Mouse (Mus musculus) left cerebral cortex, adult 2 months (tissue): ENCODE data around the gene Gm4792. TPM values are rescaled to one million over a fixed set of nuclear protein-coding genes. Genes with fewer than 3 reads are reported as not detected.

ENCODE experiments used
- DNase-seq, 2 experiments: peaks; one replicate each; pipeline ENCODE4 v3.0.0; 2021 to 2022; ENCODE audit warnings: low spot score in 2 of 2, mixed read lengths in 1 of 2; ENCODE audit errors: extremely low spot score in 1 of 2
- H3K27ac ChIP-seq: fragments of 200-600 bp; 2 replicates; pipeline ENCODE4 v1.8.1; 2022
- H3K4me3 ChIP-seq: fragments of 200-600 bp; 2 replicates; pipeline ENCODE4 v1.8.1; 2022
- CTCF ChIP-seq: fragments of 200-600 bp; IDR thresholded peaks from 2 replicates; pipeline ENCODE4 v1.8.1; 2022; ENCODE audit warnings: antibody characterized with exemption, mild to moderate bottlenecking, moderate library complexity
- intact Hi-C: fragments of 180-260 bp; cut with DNase I; formaldehyde crosslinking; loops from one replicate; pipeline ENCODE4 v1.15.1; 2025
- long read RNA-seq, 2 experiments: library from polyadenylated mRNA; stranded (forward); transcript quantifications; one replicate each; pipeline ENCODE4 v2.0.0; 2021; ENCODE audit warnings: borderline mapping rate in 2 of 2
- total RNA-seq, 2 experiments: library from RNA; stranded (reverse); gene quantifications; 2 replicates each; pipeline ENCODE4 v1.2.3; 2021

Gene Gm4792
- not detected for total RNA-seq
- long read RNA-seq, experiment 1, result 0 reads
- long read RNA-seq, experiment 2, result 0 reads

DNA sequence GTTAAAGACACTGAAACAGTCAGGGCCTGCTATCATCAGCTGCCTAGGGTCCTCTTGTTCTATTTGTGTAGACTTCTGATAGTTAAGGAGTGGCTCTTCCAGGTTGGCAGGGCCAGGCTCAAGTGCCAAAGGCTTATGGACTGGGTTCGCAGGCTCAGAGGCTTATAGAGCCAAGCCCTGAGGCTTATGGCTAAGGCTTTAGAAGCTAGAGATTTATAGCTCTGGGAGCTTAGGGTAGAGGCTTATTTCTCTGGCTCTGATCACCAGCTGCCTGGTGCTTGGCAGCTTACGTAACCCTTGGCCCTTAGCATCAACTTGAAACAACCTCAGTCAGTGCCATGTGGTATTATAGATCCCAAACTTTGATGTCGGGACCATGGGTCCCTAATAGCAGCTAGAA, at the start of gene Gm4792:
Gm4792 (minus strand) TSS at position 233 of the 400 bp plus-strand sequence.
- Histone ChIP-seq H3K4me3 (no peak within 1 kb of the TSS), H3K27ac (no peak within 1 kb of the TSS)
- intact Hi-C loops, result no loop called here
- no peak for TF ChIP-seq CTCF
- DNase-seq, result no peak

DNA sequence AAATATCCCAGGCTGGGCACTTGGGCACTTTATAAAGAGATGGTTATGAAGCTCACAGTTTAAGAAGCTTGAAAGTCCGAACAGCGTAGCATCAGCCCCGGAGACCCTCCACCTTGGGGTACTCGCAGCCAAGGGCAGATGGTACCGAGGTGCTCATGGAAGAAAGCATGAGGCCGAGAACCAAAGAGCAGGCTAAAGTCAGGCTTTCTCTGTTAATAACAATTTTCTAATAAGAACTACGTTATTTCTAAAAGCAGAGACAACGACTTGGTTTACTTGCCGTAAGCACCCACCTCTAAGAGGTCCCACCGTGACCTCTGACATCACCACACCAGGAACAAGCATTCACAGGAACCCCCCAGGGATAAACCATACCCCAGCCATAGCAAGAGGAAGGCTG, 49.5 kb upstream of the Gm4792 start:
- Histone ChIP-seq H3K4me3 (no peak overlapping the region), H3K27ac (no peak overlapping the region)
- no peak for TF ChIP-seq CTCF
- no peak for DNase-seq
- intact Hi-C loops, result no loop called here

DNA sequence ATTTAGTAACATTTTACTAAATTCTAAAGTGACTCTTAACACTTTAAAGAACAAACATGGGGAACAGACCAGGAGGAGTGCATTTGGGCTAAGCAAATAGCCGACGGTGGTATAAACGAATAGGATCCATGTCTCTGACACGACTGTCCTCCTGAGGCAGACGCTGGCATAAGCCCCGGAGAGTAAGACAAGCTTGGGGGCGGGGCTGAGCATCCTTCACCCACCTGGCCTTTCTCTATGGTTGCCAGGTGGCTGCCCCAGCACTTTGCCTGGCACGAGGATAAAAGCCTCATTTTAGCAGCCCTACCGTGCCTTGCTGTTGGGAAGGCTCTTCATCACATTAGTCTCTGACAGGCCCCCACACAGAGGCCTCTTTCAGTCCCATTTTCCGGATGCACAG, 48.8 kb upstream of the Gm4792 start:
- no peak for DNase-seq
- no peak overlapping the region for H3K27ac ChIP-seq
- no peak overlapping the region for H3K4me3 ChIP-seq
- TF ChIP-seq CTCF, result no peak
- intact Hi-C loops, result no loop called here

DNA sequence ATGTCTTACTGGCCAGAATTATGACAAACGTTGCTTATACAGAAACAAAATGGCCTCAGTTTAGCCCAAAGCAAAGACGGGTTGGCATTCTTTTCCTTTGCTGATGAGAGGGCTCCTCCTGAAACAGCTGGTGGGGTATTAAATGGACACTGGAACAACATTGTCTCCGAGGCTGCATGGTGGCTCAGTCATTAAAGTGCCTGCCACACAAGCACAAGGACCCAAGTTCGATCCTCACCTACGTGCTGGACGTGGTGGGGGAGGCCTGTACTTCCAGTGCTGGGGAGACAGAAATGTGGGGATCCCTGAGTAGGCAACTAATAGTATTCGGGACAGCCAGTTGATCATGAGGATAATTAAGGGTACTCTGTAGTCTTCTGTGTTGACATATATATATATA, 48.1 kb upstream of the Gm4792 start:
- TF ChIP-seq CTCF, result no peak
- H3K27ac ChIP-seq, result no peak overlapping the region
- no peak overlapping the region for H3K4me3 ChIP-seq
- no peak for DNase-seq
- intact Hi-C loops, result no loop called here

DNA sequence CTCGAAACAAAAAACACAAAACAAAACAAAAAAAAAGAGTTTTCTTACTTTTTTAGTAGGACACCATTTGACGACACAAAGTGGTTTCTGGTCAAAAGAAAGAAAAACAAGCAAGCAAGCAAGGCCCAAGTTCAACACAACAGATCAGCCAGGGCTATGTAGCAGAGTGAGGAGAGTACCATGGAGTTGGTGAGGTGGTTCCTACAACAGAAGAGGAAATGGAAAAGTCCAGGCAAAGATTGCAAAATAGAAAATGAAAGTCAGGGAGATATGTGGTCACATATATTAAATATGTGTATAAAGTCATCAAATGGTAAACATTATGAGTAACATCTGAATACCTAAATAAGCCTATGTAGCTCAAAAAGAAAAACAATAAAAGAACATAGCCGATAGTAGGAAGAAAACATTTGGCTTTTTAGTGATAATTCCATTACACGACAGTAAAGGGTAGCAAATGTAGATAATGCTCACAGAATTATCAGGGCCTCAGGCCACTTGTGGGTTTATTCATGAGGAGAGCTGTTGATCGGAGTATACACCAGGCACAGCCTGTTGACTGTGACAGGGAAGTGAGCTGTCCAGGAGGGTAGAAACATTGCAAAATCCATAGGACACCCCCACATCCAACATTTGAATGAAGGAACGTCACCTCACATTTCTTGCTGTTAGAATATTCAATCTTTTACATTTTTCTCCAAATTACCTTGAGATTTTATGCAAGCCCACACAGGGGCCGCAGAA, 47.2 kb upstream of the Gm4792 start:
- no peak for TF ChIP-seq CTCF
- intact Hi-C loops, result no loop called here

DNA sequence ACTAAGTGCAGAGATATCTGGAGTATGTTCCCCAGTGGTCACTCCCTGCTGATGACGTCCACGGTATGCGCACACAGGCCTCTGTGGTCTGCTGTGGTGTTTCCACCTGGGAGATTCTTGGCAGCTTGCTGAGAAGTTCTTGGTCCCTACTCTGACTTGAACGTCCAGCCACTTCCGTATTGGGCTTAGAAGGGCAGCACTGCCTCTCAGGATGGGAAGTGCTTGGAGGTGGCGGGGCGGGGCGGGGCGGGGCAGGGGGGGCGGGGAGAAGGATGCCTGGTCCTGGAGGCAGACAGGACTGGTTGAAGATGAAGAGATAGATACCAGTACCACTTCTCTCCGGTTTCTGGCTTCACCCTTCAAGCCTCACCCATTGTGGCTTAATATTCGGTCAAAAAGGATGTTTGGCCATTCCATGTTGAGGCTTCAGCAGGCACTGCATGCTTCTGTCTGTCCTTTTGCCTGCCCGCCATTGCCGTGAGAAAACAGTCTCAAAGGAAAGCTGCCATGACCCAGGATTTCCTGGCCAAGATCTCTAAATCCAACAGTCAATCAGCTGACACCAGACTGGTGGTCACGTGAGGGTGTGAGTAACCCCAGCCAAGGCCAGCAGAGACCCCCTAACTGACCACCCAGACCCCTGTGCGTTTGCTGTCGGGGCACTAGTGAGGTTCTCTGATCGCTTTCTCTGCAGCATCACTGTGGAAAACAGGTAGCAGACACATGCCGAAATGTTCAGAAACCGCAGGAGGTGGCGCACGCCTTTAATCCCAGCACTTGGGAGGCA, 46.3 kb upstream of the Gm4792 start:
- intact Hi-C loops, result no loop called here
- DNase-seq, result no peak
- Histone ChIP-seq H3K27ac (no peak overlapping the region), H3K4me3 (no peak overlapping the region)
- no peak for TF ChIP-seq CTCF

More for the DNA sequence above, 47.2 kb upstream of the Gm4792 start:
- DNase-seq, result no peak
- H3K4me3 ChIP-seq, result no peak overlapping the region
- no peak overlapping the region for H3K27ac ChIP-seq

DNA sequence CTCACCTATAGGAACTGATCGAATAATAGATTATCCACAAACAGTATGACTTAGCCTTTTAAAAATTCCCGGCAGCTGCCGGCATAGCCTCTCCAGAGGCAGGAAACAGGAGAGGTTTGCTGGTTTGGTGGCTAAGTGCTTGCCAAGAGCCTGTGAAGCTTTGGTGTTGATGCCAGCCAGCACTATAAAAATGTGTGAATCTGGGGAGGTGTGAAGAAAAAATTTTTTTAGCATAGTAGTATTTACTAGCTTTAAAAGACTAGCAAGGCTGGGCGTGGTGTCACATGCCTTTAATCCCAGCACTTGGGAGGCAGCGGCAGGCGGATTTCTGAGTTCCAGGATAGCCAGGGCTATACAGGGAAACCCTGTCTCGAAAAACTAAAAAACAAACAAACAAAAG, 45.1 kb upstream of the Gm4792 start:
- no peak for TF ChIP-seq CTCF
- intact Hi-C loops, result no loop called here
- peak in 1 of 2 experiments; percentile 16 for DNase-seq

DNA sequence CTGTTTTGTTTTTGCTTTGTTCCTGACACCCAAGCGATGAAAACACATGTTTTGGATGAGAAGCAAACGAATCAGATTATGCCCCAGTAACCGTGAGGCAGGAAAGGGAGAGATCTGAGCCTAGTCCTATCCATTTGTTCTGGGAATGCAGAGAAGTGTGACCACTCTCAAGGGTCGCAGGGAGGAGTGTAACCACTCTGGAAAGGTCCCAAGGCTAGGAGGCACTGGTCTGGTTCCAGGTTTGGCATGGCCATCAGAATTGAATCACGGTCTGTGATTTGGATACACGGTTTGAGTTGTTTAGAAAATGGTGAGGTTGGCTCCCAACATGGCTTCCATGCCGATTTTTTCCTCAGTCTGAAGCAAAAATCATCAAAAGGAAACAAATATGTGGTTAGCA, 43.8 kb upstream of the Gm4792 start:
- no peak for DNase-seq
- TF ChIP-seq CTCF, result no peak
- no peak overlapping the region for H3K4me3 ChIP-seq
- no peak overlapping the region for H3K27ac ChIP-seq
- intact Hi-C loops, result no loop called here

More for the DNA sequence above, 45.1 kb upstream of the Gm4792 start:
- H3K4me3 ChIP-seq, result no peak overlapping the region
- no peak overlapping the region for H3K27ac ChIP-seq

DNA sequence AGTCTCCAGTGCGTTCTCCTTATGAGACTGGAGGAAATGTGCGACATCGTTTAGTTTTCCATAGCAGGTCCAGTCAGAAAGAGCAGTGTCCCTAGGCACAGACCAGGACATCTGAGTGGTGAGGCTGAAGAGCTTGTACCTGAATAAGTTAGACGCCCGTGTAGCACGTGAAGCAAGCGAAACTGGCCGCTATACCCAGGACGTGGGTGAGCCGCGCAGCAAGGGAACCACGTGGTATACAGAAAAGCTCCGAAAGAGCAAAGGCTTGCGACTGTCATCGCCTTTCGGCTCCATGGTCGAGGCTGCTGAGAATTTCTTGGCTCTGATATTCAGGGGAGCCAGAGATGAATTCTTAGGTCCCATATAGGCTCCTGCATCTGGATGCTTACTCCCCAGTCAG, 43.0 kb upstream of the Gm4792 start:
- Histone ChIP-seq H3K27ac (no peak overlapping the region), H3K4me3 (no peak overlapping the region)
- no peak for TF ChIP-seq CTCF
- intact Hi-C loops, result no loop called here
- no peak for DNase-seq

DNA sequence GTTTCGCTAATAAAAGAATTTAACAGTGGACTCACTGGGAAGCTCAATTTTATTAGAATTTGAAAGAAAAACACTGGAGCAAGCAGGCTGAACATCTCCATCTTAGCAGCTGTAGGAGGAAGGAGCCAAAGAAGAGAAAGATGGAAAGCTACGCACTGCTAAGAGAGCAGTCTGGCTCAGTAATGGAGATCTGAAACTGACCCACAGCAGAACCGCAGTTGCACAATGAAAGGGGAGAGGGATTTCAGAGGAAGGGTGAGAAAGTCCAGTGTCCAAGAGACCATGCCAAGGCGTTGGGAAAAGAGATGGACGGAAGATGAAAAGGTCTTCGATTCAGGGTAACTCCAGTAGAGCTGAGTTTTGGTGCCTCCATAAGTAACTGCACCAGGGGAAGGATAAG, 37.6 kb upstream of the Gm4792 start:
- no peak for TF ChIP-seq CTCF
- H3K4me3 ChIP-seq, result no peak overlapping the region
- H3K27ac ChIP-seq, result no peak overlapping the region
- intact Hi-C loops, result no loop called here
- no peak for DNase-seq

DNA sequence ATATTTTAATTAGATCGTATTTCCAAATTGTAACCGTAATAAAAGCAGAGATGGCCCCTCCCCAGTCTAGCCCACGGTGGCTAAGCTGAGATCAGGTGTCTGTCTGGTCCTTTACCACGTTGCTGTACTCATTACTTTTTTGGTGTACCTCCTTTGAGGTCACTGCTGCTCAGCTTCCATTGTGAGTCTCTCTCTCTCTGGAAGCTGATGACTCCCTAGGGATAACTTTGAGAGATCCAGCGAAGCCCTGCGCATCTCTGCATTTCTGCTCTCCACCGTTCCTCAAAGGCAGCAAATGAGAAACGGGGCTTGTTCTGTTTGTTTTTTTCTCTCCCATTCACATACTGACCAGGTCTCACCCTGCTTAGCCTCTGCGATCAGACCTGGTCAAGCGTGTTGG, 36.5 kb upstream of the Gm4792 start:
- Histone ChIP-seq H3K4me3 (no peak overlapping the region), H3K27ac (no peak overlapping the region)
- no peak for TF ChIP-seq CTCF
- no peak for DNase-seq
- intact Hi-C loops, result no loop called here

DNA sequence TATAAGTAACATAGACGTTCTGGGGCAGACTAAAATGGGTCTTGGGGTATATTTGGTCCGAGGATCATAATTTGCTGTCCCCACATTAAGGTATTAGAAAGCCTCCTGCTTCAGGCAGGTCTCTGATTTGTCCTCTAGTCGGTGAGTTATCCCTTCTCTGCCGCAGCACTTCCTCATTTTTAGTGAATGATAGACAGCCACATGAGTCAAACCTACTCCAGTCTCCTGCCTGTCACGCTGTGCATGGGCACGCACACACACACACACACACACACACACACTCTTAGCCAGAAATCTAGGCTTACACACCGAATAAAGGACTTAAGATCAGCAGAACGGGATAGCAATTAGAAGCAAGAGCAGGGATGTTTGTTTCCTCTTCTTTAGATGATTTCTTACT, 34.8 kb upstream of the Gm4792 start:
- Histone ChIP-seq H3K4me3 (no peak overlapping the region), H3K27ac (no peak overlapping the region)
- TF ChIP-seq CTCF, result no peak
- intact Hi-C loops, result no loop called here
- no peak for DNase-seq
